16 mouse cellular contexts compared by ENCODE assay signal in genomic region chr12:54937581-54938343, GRCm38 (mm10). TPM values are rescaled to one million over a fixed set of nuclear protein-coding genes. Genes with fewer than 3 reads are reported as not detected.
"Had no signal": no experiment of that assay in that cellular context is flagged by ENCODE, and none has a peak within 500 bp of the region (broad histone marks: within the 10 kb centered on the region; RNA-seq: fewer than 3 reads in every experiment).

No protein-coding gene starts in this region.

RNA-seq across cellular contexts. Expression of gene Gm20403, which starts 48.6 kb away (rescaled TPM):
- total RNA-seq: layer of hippocampus, adult 8-10 months; layer of hippocampus, postnatal 14 days; left cerebral cortex, adult 18-20 months; left cerebral cortex, postnatal 10 days; left cerebral cortex, postnatal 4 days; megakaryocyte-erythroid progenitor cell, adult 5-6 weeks had no signal
- polyA plus RNA-seq: kidney, adult 2 months; kidney, embryonic 15.5 days; large intestine, adult 2 months; limb, embryonic 13.5 days; lung, embryonic 16.5 days; midbrain, embryonic 12.5 days; midbrain, embryonic 16.5 days; neural tube, embryonic 13.5 days; spleen, adult 2 months; stomach, embryonic 15.5 days had no signal
